Comparison of ENCODE assay signal across 9 mouse cellular contexts in genomic region chr12:69424971-69425370, GRCm38 (mm10). TPM values are rescaled to one million over a fixed set of nuclear protein-coding genes. Genes with fewer than 3 reads are reported as not detected.
DNase-seq lines count a peak whose midpoint lies in the region; ATAC-seq and TF ChIP-seq lines count a peak whose summit lies in the region.
"Had no signal": no experiment of that assay in that cellular context is flagged by ENCODE, and none has a peak within 500 bp of the region (broad histone marks: within the 10 kb centered on the region; RNA-seq: fewer than 3 reads in every experiment).

No protein-coding gene starts in this region.

- H3K4me3 ChIP-seq in hindbrain, embryonic 12.5 days = no peak overlapping the region
- H3K4me3 ChIP-seq in hindbrain, postnatal 0 days (ENCODE audit: low read length) = no peak overlapping the region
- H3K4me3 ChIP-seq in embryonic facial prominence, embryonic 10.5 days = no peak overlapping the region
- no peak overlapping the region for H3K4me3 ChIP-seq in kidney, embryonic 15.5 days (replicated peaks)
- no peak overlapping the region for H3K4me3 ChIP-seq in neural tube, embryonic 14.5 days (ENCODE audit: low read depth, low read length)
- H3K4me3 ChIP-seq: forebrain, embryonic 13.5 days had no signal

- H3K27ac ChIP-seq in hindbrain, embryonic 12.5 days = 0 out of 2 replicates have a peak overlapping the region, but pooled peaks have one; percentile 7
- H3K27ac ChIP-seq in hindbrain, postnatal 0 days = no peak overlapping the region
- H3K27ac ChIP-seq in embryonic facial prominence, embryonic 10.5 days (replicated peaks) = peak overlapping the region; percentile 62
- peak overlapping the region; percentile 76 for H3K27ac ChIP-seq in kidney, embryonic 15.5 days
- 0 out of 2 replicates have a peak overlapping the region, but pooled peaks have one; percentile 4 for H3K27ac ChIP-seq in neural tube, embryonic 14.5 days (ENCODE audit: low read depth, low read length)
- H3K27ac ChIP-seq: forebrain, embryonic 13.5 days had no signal

- no peak for TF ChIP-seq CTCF in hindbrain, postnatal 0 days (IDR thresholded peaks at IDR 0.05; ENCODE audit: low read depth)

- peak; percentile 29; the same call in 1 of the 2 replicates for ATAC-seq in hindbrain, embryonic 12.5 days (ENCODE audit: low FRiP score)
- ATAC-seq in hindbrain, postnatal 0 days = no peak
- peak; percentile 65 for ATAC-seq in kidney, embryonic 15.5 days (replicated peaks; ENCODE audit: low FRiP score)
- ATAC-seq in neural tube, embryonic 14.5 days (ENCODE audit: low read depth) = no peak
- ATAC-seq: forebrain, embryonic 13.5 days had no signal

- peaks cover 10% of the 10 kb centered on the region for H3K4me1 ChIP-seq in hindbrain, embryonic 12.5 days
- no peaks in the 10 kb centered on the region for H3K4me1 ChIP-seq in hindbrain, postnatal 0 days (ENCODE audit: insufficient read depth, low read length)
- peaks cover 29% of the 10 kb centered on the region for H3K4me1 ChIP-seq in embryonic facial prominence, embryonic 10.5 days
- peaks cover 26% of the 10 kb centered on the region for H3K4me1 ChIP-seq in kidney, embryonic 15.5 days
- no peaks in the 10 kb centered on the region for H3K4me1 ChIP-seq in neural tube, embryonic 14.5 days (ENCODE audit: control insufficient read depth, insufficient read depth, low read length)

- no peak for DNase-seq in hindbrain, postnatal 0 days (ENCODE audit: low spot score)
- DNase-seq in embryonic facial prominence, embryonic 10.5 days (ENCODE audit: low spot score) = peak; percentile 66
- DNase-seq in layer of hippocampus, adult 11-12 months (ENCODE audit: low spot score) = no peak
- DNase-seq in left cerebral cortex, postnatal 25 days (ENCODE audit: low spot score in 2 of 2) = no peak
- DNase-seq in left cerebral cortex, adult 11 months (ENCODE audit: low spot score) = no peak

- H3K4me2 ChIP-seq in hindbrain, embryonic 12.5 days (replicated peaks) = no peak overlapping the region
- no peak overlapping the region for H3K4me2 ChIP-seq in hindbrain, postnatal 0 days (ENCODE audit: low read depth, low read length)
- peak overlapping the region; percentile 12; the same call in 1 of the 2 replicates for H3K4me2 ChIP-seq in kidney, embryonic 15.5 days
- no peak overlapping the region for H3K4me2 ChIP-seq in neural tube, embryonic 14.5 days (ENCODE audit: low read depth, low read length)
- H3K4me2 ChIP-seq: forebrain, embryonic 13.5 days had no signal

- no peaks in the 10 kb centered on the region for H3K27me3 ChIP-seq in hindbrain, embryonic 12.5 days
- no peaks in the 10 kb centered on the region for H3K27me3 ChIP-seq in hindbrain, postnatal 0 days (ENCODE audit: insufficient read depth, low read length)
- H3K27me3 ChIP-seq in embryonic facial prominence, embryonic 10.5 days (replicated peaks; ENCODE audit: low read depth, poor library complexity, severe bottlenecking) = no peaks in the 10 kb centered on the region
- H3K27me3 ChIP-seq in kidney, embryonic 15.5 days = no peaks in the 10 kb centered on the region
- no peaks in the 10 kb centered on the region for H3K27me3 ChIP-seq in neural tube, embryonic 14.5 days (ENCODE audit: control insufficient read depth, insufficient read depth, low read length)
- H3K27me3 ChIP-seq: forebrain, embryonic 13.5 days had no signal

- H3K36me3 ChIP-seq in hindbrain, embryonic 12.5 days = no peaks in the 10 kb centered on the region
- no peaks in the 10 kb centered on the region for H3K36me3 ChIP-seq in hindbrain, postnatal 0 days (ENCODE audit: insufficient read depth, low read length)
- no peaks in the 10 kb centered on the region for H3K36me3 ChIP-seq in embryonic facial prominence, embryonic 10.5 days (replicated peaks)
- no peaks in the 10 kb centered on the region for H3K36me3 ChIP-seq in kidney, embryonic 15.5 days
- no peaks in the 10 kb centered on the region for H3K36me3 ChIP-seq in neural tube, embryonic 14.5 days (ENCODE audit: control insufficient read depth, insufficient read depth, low read length)

- H3K9ac ChIP-seq in hindbrain, embryonic 12.5 days = no peak overlapping the region
- H3K9ac ChIP-seq in hindbrain, postnatal 0 days (replicated peaks; ENCODE audit: low read length) = no peak overlapping the region
- no peak overlapping the region for H3K9ac ChIP-seq in kidney, embryonic 15.5 days
- no peak overlapping the region for H3K9ac ChIP-seq in neural tube, embryonic 14.5 days (replicated peaks; ENCODE audit: low read depth, low read length)
- H3K9ac ChIP-seq: forebrain, embryonic 13.5 days had no signal

- 58% methylated on average over 14 of the region's 14 CpGs for WGBS in hindbrain, embryonic 12.5 days
- 58% methylated on average over 14 of the region's 14 CpGs for WGBS in hindbrain, postnatal 0 days
- WGBS in embryonic facial prominence, embryonic 10.5 days = 55% methylated on average over 14 of the region's 14 CpGs
- 59% methylated on average over 14 of the region's 14 CpGs for WGBS in kidney, embryonic 15.5 days
- WGBS in neural tube, embryonic 14.5 days = 65% methylated on average over 14 of the region's 14 CpGs

- intact Hi-C loops in left cerebral cortex, postnatal 25 days (cut with DNase I) = no loop called here

- 0 out of 2 replicates have a peak, but pooled peaks cover 8% of the 10 kb centered on the region for H3K9me3 ChIP-seq in hindbrain, embryonic 12.5 days (replicated peaks)
- H3K9me3 ChIP-seq in hindbrain, postnatal 0 days (ENCODE audit: low read length) = peaks cover 4% of the 10 kb centered on the region
- peaks cover 10% of the 10 kb centered on the region; the same call in 1 of the 2 replicates for H3K9me3 ChIP-seq in embryonic facial prominence, embryonic 10.5 days
- no peaks in the 10 kb centered on the region for H3K9me3 ChIP-seq in kidney, embryonic 15.5 days (replicated peaks)
- no peaks in the 10 kb centered on the region for H3K9me3 ChIP-seq in neural tube, embryonic 14.5 days (ENCODE audit: control insufficient read depth, low read length)

RNA-seq across cellular contexts. Expression of gene Gm9887, which starts 52.7 kb away (rescaled TPM):
- polyA plus RNA-seq in hindbrain, embryonic 12.5 days (2016; fragmentation: Nextera tagmentation; extraction: Ambion mirVana) = 1.1 and 1.8 TPM in 2 replicates
- total RNA-seq in hindbrain, postnatal 0 days (2014; rRNA removed) = not detected in 2 replicates
- 0.43 and 1.5 TPM in 2 replicates for polyA plus RNA-seq in hindbrain, postnatal 0 days (2015; fragmentation: Nextera tagmentation; extraction: Ambion mirVana)
- 0.90 and 1.5 TPM in 2 replicates for polyA plus RNA-seq in embryonic facial prominence, embryonic 10.5 days (2016; fragmentation: Nextera tagmentation; extraction: Ambion mirVana)
- 1.4 and 1.7 TPM in 2 replicates for polyA plus RNA-seq in kidney, embryonic 15.5 days (2015; fragmentation: Nextera tagmentation; extraction: Ambion mirVana)
- polyA plus RNA-seq in neural tube, embryonic 14.5 days (2014; fragmentation: Nextera tagmentation; extraction: Ambion mirVana) = 1.0 and 1.3 TPM in 2 replicates
- total RNA-seq in left cerebral cortex, postnatal 25 days (2021) = 1 to 10 TPM in 1 of 2 experiments, under 1 TPM in 1; 0.96 to 1.5 TPM

RNA-seq across cellular contexts. Expression of gene Arf6, which starts 53.0 kb away (rescaled TPM):
- 56.1 and 61.9 TPM in 2 replicates for polyA plus RNA-seq in hindbrain, embryonic 12.5 days (2016; fragmentation: Nextera tagmentation; extraction: Ambion mirVana)
- total RNA-seq in hindbrain, postnatal 0 days (2014; rRNA removed) = 112 and 132 TPM in 2 replicates
- 41.6 and 43.5 TPM in 2 replicates for polyA plus RNA-seq in hindbrain, postnatal 0 days (2015; fragmentation: Nextera tagmentation; extraction: Ambion mirVana)
- polyA plus RNA-seq in embryonic facial prominence, embryonic 10.5 days (2016; fragmentation: Nextera tagmentation; extraction: Ambion mirVana) = 37.4 and 38.7 TPM in 2 replicates
- polyA plus RNA-seq in kidney, embryonic 15.5 days (2015; fragmentation: Nextera tagmentation; extraction: Ambion mirVana) = 45.3 and 47.0 TPM in 2 replicates
- polyA plus RNA-seq in neural tube, embryonic 14.5 days (2014; fragmentation: Nextera tagmentation; extraction: Ambion mirVana) = 29.3 and 30.4 TPM in 2 replicates
- total RNA-seq in left cerebral cortex, postnatal 25 days (2021) = 10 to 100 TPM; 52.8 to 58.2 TPM

Comparison
In these comparisons a context has a peak if more than half of its experiments do, and no peak if none do; other contexts are left out.
1. ATAC-seq: peak in hindbrain, embryonic 12.5 days (single experiment) and kidney, embryonic 15.5 days (single experiment); none in hindbrain, postnatal 0 days (single experiment) and neural tube, embryonic 14.5 days (single experiment).